Mouse (Mus musculus) ES-Bruce4 (cell line): ENCODE data around the gene 1700003F12Rik. TPM values are rescaled to one million over a fixed set of nuclear protein-coding genes. Genes with fewer than 3 reads are reported as not detected.

ENCODE experiments used
- H3K27ac ChIP-seq: 2 replicates; pipeline ENCODE4 v1.5.1; 2012; ENCODE audit warnings: low read length, inconsistent platforms; ENCODE audit not compliant: insufficient read depth
- H3K27me3 ChIP-seq: 2 replicates; pipeline ENCODE4 v1.6.1; 2012; ENCODE audit warnings: mild to moderate bottlenecking, low read length, inconsistent platforms; ENCODE audit not compliant: control insufficient read depth, poor library complexity, insufficient read depth, severe bottlenecking
- H3K36me3 ChIP-seq: 2 replicates; pipeline ENCODE4 v1.6.1; 2012; ENCODE audit warnings: inconsistent platforms, mild to moderate bottlenecking, low read length, moderate library complexity; ENCODE audit not compliant: control insufficient read depth, poor library complexity, insufficient read depth, severe bottlenecking
- H3K4me1 ChIP-seq: one replicate; pipeline ENCODE4 v1.8.1; 2011; ENCODE audit warnings: low read length; ENCODE audit not compliant: control insufficient read depth, insufficient read depth
- H3K4me3 ChIP-seq: 2 replicates; pipeline ENCODE4 v1.5.1; 2011; ENCODE audit warnings: low read depth, mild to moderate bottlenecking, low read length
- H3K9ac ChIP-seq: 2 replicates; pipeline ENCODE4 v1.6.1; 2012; ENCODE audit warnings: low read depth, mild to moderate bottlenecking, inconsistent platforms; ENCODE audit not compliant: poor library complexity, severe bottlenecking
- H3K9me3 ChIP-seq: replicated peaks from 2 replicates; pipeline ENCODE4 v1.6.1; 2012; ENCODE audit warnings: mild to moderate bottlenecking, low read length, inconsistent platforms; ENCODE audit not compliant: control insufficient read depth, poor library complexity, insufficient read depth, severe bottlenecking
- CTCF ChIP-seq: IDR thresholded peaks from one replicate; pipeline ENCODE4 v1.8.1; 2011; ENCODE audit warnings: low read depth, low read length
- EP300 ChIP-seq: IDR thresholded peaks from 2 replicates; pipeline ENCODE4 v1.6.1; 2011; ENCODE audit warnings: low read depth, low read length; ENCODE audit not compliant: insufficient read depth
- POLR2A ChIP-seq: IDR thresholded peaks from one replicate; pipeline ENCODE4 v1.8.1; 2011; ENCODE audit warnings: low read length; ENCODE audit not compliant: insufficient read depth
- polyA plus RNA-seq: library from polyadenylated mRNA; stranded (reverse); fragments of >200 nt; gene quantifications from 2 replicates; pipeline ENCODE4 v1.2.4, GENCODE M21; 2011; ENCODE audit warnings: low read depth; ENCODE audit not compliant: missing spikeins, insufficient read depth, insufficient read length

The 1700003F12Rik gene
- polyA plus RNA-seq, 1 experiment, result not detected

DNA sequence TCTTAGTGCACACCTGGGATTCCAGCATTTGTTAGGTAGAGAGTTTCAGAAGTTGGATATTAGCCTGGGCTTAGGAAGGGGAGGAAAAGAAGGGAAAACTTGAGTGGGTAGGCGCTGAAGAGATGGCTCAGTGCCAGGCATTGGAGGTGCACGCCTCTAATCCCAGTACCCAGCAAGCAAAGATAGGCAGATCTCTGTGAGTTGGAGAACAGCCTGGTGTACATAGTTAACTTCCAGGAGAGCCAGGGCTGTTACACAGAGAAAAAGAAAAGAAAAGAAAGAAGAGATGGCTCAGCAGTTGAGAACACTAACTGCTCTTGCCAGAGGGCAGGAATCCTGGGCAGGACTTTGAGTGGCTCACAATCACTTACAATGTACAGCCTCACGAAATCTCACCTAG is 20.4 kb upstream of the 1700003F12Rik start:
- Histone ChIP-seq H3K9me3 (no peaks in the 10 kb centered on the region), H3K9ac (no peak overlapping the region), H3K36me3 (peaks cover 78% of the 10 kb centered on the region), H3K27ac (no peak overlapping the region), H3K27me3 (no peaks in the 10 kb centered on the region), H3K4me3 (no peak overlapping the region), H3K4me1 (no peaks in the 10 kb centered on the region)
- TF ChIP-seq CTCF, result no peak
- no peak for TF ChIP-seq EP300
- TF ChIP-seq POLR2A, result no peak

- no peaks in the 10 kb centered on the region for H3K9me3 ChIP-seq
- peaks cover 78% of the 10 kb centered on the region for H3K36me3 ChIP-seq
- no peak overlapping the region for H3K9ac ChIP-seq
- no peaks in the 10 kb centered on the region for H3K27me3 ChIP-seq
- peak overlapping the region; percentile 55 for H3K27ac ChIP-seq
- no peaks in the 10 kb centered on the region for H3K4me1 ChIP-seq
- no peak for TF ChIP-seq POLR2A
- H3K4me3 ChIP-seq, result no peak overlapping the region
These were observed 14.0 kb upstream of the 1700003F12Rik start for GRCm38 (mm10) chr2:154532888-154533287.

- Histone ChIP-seq H3K4me1 (no peaks in the 10 kb centered on the region), H3K4me3 (no peak overlapping the region), H3K9me3 (no peaks in the 10 kb centered on the region), H3K27ac (no peak overlapping the region), H3K27me3 (no peaks in the 10 kb centered on the region), H3K36me3 (peaks cover 62% of the 10 kb centered on the region), H3K9ac (no peak overlapping the region)
- no peak for TF ChIP-seq CTCF
- no peak for TF ChIP-seq EP300
- no peak for TF ChIP-seq POLR2A
These were observed 12.1 kb upstream of the 1700003F12Rik start for GRCm38 (mm10) chr2:154534704-154535270.

GRCm38 (mm10) chr2:154538310-154538709 is 8.6 kb upstream of the 1700003F12Rik start:
- Histone ChIP-seq H3K27me3 (no peaks in the 10 kb centered on the region), H3K4me1 (no peaks in the 10 kb centered on the region), H3K4me3 (no peak overlapping the region), H3K9ac (no peak overlapping the region), H3K36me3 (peaks cover 32% of the 10 kb centered on the region), H3K27ac (no peak overlapping the region), H3K9me3 (no peaks in the 10 kb centered on the region)
- TF ChIP-seq EP300 (no peak), CTCF (no peak), POLR2A (no peak)

DNA sequence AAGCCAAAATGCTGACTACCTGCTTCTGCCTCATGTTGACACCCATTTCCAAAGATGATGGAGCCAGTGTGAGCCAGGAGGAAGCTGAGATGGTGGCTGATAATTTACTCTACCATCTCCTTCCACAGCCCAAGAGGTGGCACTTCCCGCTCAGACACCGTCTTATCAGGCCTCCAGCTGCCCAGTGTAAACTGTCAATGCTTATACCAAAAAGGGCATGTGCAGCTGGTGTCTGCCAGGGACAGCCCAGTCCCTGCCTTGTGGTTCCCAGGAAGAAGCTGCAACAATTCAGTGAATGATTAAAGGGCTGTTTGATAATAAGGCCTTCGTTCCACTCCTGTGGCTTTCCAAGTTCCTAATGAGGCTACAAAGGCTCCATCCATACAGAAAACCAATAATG is 8.2 kb upstream of the 1700003F12Rik start:
- Histone ChIP-seq H3K4me3 (no peak overlapping the region), H3K36me3 (peaks cover 30% of the 10 kb centered on the region), H3K27ac (no peak overlapping the region)

GRCm38 (mm10) chr2:154539720-154540119 is 7.2 kb upstream of the 1700003F12Rik start:
- no peaks in the 10 kb centered on the region for H3K9me3 ChIP-seq
- no peak overlapping the region for H3K27ac ChIP-seq
- peaks cover 1% of the 10 kb centered on the region for H3K4me1 ChIP-seq
- no peaks in the 10 kb centered on the region for H3K27me3 ChIP-seq
- peaks cover 20% of the 10 kb centered on the region for H3K36me3 ChIP-seq
- TF ChIP-seq EP300 (no peak), CTCF (peak; percentile 36), POLR2A (no peak)
- H3K4me3 ChIP-seq, result no peak overlapping the region
- H3K9ac ChIP-seq, result no peak overlapping the region

More for the DNA sequence above, 8.2 kb upstream of the 1700003F12Rik start:
- no peaks in the 10 kb centered on the region for H3K27me3 ChIP-seq
- H3K9me3 ChIP-seq, result no peaks in the 10 kb centered on the region
- TF ChIP-seq POLR2A (no peak), EP300 (no peak), CTCF (no peak)
- H3K9ac ChIP-seq, result no peak overlapping the region
- H3K4me1 ChIP-seq, result peaks cover under 1% of the 10 kb centered on the region
